Mouse (Mus musculus): ENCODE data around the gene Lgals3bp.

Lgals3bp gene

GRCm38 (mm10) chr11:118355640-118356039, 46.3 kb downstream of the Lgals3bp start, which contains the start of gene Timp2:
Gene Timp2, minus strand, starts transcription at chr11:118355740.
- DNase-seq: no peak

- peak; percentile 93 for DNase-seq
Observed at GRCm38 (mm10) chr11:118355205-118355604, 46.7 kb downstream of the Lgals3bp start.

GRCm38 (mm10) chr11:118354636-118355191, 47.2 kb downstream of the Lgals3bp start:
- peak; percentile 76 for DNase-seq

GRCm38 (mm10) chr11:118349494-118349893, 52.4 kb downstream of the Lgals3bp start:
- DNase-seq: peak; percentile 44

GRCm38 (mm10) chr11:118348877-118349276, 53.0 kb downstream of the Lgals3bp start:
- DNase-seq: peak; percentile 86

DNA sequence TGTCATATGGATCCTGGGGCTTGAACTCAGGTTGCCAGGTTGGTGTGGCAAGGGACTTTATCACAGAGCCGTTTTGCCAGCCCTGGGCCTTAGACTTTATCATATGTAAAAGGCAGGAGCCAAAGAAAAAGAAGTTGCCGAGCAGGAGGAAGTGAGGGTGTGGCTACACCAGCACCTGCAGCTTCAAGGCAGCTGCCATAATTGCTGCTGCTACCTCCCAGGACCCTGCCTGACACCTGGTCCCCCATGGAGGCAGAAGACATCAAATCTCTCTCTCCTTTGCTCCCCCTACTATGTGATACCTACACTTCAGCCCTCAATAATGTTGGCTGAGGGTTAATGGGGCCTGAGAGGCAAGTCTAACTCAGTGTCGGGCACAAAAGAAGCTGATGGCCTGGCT, 53.5 kb downstream of the Lgals3bp start:
- peak; percentile 72 for DNase-seq

GRCm38 (mm10) chr11:118347911-118348310, 54.0 kb downstream of the Lgals3bp start:
- DNase-seq: peak; percentile 53

DNA sequence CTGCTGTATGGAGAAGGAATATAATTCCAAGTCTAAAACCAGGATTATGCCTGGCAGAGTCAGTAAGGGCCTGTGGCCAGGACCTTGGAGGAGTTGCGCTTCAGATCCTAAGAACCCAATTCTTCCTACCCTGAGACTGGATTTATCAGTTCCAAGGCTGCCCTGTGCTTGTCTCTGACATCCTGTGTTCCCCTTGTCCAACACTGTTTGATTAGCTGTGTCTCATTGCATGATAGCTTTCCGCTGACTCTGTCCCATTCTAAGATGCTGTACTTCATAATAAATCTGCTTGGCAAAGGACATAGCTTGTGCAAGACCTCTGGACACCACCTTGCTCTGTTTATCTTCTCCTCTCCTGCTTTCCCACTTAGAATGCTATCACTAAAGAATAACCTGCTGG, 54.5 kb downstream of the Lgals3bp start:
- no peak for DNase-seq

- DNase-seq: peak; percentile 52
Observed at GRCm38 (mm10) chr11:118346395-118347096, 55.3 kb downstream of the Lgals3bp start.

- DNase-seq: peak; percentile 34
Observed at GRCm38 (mm10) chr11:118345693-118346092, 56.2 kb downstream of the Lgals3bp start.

DNA sequence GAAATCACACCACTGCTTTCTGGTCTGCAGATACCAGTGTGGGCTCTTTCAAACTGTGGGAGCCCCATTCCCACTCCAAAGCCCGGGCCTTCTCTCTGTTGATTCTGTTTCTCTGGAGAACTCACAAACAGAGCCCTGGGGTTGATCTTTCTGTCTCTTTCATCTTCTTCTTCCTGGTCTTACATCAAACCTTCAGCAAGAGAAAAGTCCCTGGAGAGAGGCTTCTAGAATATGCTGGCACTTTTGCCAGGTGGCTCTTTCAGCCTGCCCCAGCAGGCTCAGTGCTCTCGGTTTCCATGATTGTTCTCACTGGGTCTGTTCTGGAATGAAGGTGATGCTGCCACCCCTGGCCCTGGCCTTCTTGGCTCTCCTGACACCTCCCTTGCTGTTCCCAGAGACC, 58.3 kb downstream of the Lgals3bp start:
- DNase-seq: no peak
